Mouse (Mus musculus) lung, embryonic 14.5 days (tissue): ENCODE measurements at regions not wholly inside any gene's neighbourhood (a gene's known extent, or its start where the extent isn't known, plus 50 kb on each side); places are given as distances from the start of the nearest gene placed in this dataset.
"Not testable (repeated sequence)": the region's sequence is repeated elsewhere in the genome, so short reads cannot be mapped to it uniquely, and the experiment has no call there.

Experiments
- ATAC-seq: fragments of 200-750 bp; cut with Nextera tagmentation; 2 replicates; pipeline ENCODE4 v1.8.0; 2017; ENCODE audit warnings: mild to moderate bottlenecking, moderate TSS enrichment, moderate library complexity; ENCODE audit not compliant: insufficient read depth
- DNase-seq: peaks from one replicate; pipeline ENCODE4 v3.0.0-alpha.2; 2015
- H3K27ac ChIP-seq: fragments of 300-500 bp; sonication (generic); 2 replicates; pipeline ENCODE4 v1.5.1; 2014; ENCODE audit warnings: low read depth, mild to moderate bottlenecking, moderate library complexity
- H3K27me3 ChIP-seq: fragments of 300-500 bp; sonication (generic); 2 replicates; pipeline ENCODE4 v1.6.1; 2014; ENCODE audit warnings: low read length, control low read depth; ENCODE audit not compliant: insufficient read depth
- H3K36me3 ChIP-seq: fragments of 300-500 bp; sonication (generic); 2 replicates; pipeline ENCODE4 v1.6.1; 2014; ENCODE audit warnings: control low read depth; ENCODE audit not compliant: insufficient read depth
- H3K4me1 ChIP-seq: fragments of 300-500 bp; sonication (generic); 2 replicates; pipeline ENCODE4 v1.6.1; 2014; ENCODE audit warnings: antibody characterized with exemption, control low read depth; ENCODE audit not compliant: insufficient read depth
- H3K4me2 ChIP-seq: fragments of 300-500 bp; sonication (generic); 2 replicates; pipeline ENCODE4 v1.6.1; 2014; ENCODE audit warnings: mild to moderate bottlenecking
- H3K4me3 ChIP-seq: fragments of 300-500 bp; sonication (generic); 2 replicates; pipeline ENCODE4 v1.5.1; 2014; ENCODE audit warnings: low read depth, low read length
- H3K9ac ChIP-seq: fragments of 300-500 bp; sonication (generic); 2 replicates; pipeline ENCODE4 v1.6.1; 2014
- H3K9me3 ChIP-seq: fragments of 300-500 bp; sonication (generic); 2 replicates; pipeline ENCODE4 v1.6.1; 2016; ENCODE audit warnings: low read depth, low read length, control low read depth
- CTCF ChIP-seq: IDR thresholded peaks from 2 replicates; pipeline ENCODE4 v1.5.1; 2016; ENCODE audit warnings: antibody characterized with exemption, low read depth
- WGBS: fragments of 180-500 bp; shearing (Covaris S2); extraction: QIAGEN DNeasy Blood & Tissue Kit; methylation state at CpG from one replicate; pipeline ENCODE4 v1.1.7; 2014; 5-methylcytosine and 5-hydroxymethylcytosine counted together

DNA sequence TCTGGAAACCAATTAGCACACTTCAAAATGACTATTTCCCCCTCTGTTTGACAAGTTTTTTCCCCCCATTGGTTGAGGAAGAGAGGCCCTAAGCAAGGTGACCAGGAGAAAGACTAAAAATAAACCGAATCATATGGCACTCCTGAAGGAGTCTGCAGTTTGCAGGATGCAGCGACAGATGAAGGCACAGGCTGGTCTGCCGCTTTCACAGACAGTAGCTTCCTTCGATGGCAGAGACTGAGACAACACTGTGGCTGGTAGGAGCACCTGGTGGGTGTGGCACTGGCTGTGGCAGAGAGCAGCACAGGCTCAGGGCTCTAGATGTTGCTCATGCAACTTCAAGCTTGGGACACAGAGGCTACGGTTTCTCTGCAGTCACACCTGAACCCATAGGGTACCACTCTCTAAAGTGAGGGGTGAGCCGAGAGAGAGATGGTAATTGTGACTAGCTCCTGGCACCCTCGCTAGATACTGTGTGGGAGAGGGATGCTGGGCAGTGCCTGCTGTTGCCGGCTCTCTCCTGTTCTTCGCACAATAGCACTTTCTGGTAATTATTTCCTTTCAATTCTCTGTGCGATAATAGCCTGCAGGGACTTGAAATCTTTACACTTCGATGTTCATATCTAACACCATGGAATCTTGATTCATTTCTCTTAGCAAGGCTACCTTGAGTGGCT is 88.7 kb upstream of the Myt1l start:
- Histone ChIP-seq H3K4me3 (no peak overlapping the region), H3K36me3 (no peaks in the 10 kb centered on the region), H3K27me3 (no peaks in the 10 kb centered on the region), H3K4me2 (no peak overlapping the region), H3K9me3 (no peaks in the 10 kb centered on the region), H3K4me1 (no peaks in the 10 kb centered on the region), H3K9ac (no peak overlapping the region), H3K27ac (no peak overlapping the region)
- ATAC-seq (no peak), DNase-seq (no peak)
- no peak for TF ChIP-seq CTCF
- WGBS: 74% methylated on average over 11 of the region's 11 CpGs

DNA sequence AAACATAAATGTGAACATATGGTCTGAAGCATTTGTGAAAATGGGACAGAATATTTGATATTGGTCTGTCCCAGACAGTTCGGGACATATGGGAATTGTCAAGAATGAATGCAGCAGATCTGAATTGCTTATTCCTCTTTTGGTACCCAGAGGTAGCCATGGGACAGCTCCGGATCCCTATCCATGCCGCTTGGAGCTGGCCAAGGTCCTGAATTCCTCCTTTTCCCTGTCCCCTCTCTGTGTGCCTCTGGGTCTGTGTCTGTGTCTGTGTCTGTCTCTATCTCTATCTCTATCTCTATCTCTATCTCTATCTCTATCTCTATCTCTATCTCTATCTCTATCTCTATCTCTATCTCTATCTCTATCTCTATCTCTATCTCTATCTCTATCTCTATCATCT is 63.0 kb upstream of the Myt1l start:
- H3K27me3 ChIP-seq, H3K36me3 ChIP-seq, H3K9me3 ChIP-seq, H3K4me2 ChIP-seq, H3K4me1 ChIP-seq, H3K4me3 ChIP-seq, H3K9ac ChIP-seq, H3K27ac ChIP-seq: not testable (repeated sequence)
- peak; percentile 91 for DNase-seq
- WGBS: 13% methylated on average over 3 of the region's 3 CpGs
- peak; percentile 56; the same call in 1 of the 2 replicates for ATAC-seq
